Mouse (Mus musculus) MEL (cell line): ENCODE results near the gene Gnb1l. TPM values are rescaled to one million over a fixed set of nuclear protein-coding genes. Genes with fewer than 3 reads are reported as not detected.

Experiments
- DNase-seq: peaks from one replicate; pipeline ENCODE4 v3.0.0; 2011; ENCODE audit warnings: low read depth, low spot score
- H3K27ac ChIP-seq: 2 replicates; pipeline ENCODE4 v1.5.1; 2012; ENCODE audit warnings: low read depth, mild to moderate bottlenecking, control low read depth, low read length, moderate library complexity; ENCODE audit not compliant: control insufficient read depth
- H3K27me3 ChIP-seq, 2 experiments: fragments of 150-350 bp in 1 of 2; sonication (generic) in 1 of 2; 2 replicates each; pipeline ENCODE4 v1.6.1; 2012; ENCODE audit warnings: low read length in 2 of 2, mild to moderate bottlenecking in 2 of 2, improper control_type of control experiment in 1 of 2, moderate library complexity in 1 of 2; ENCODE audit not compliant: insufficient read depth in 2 of 2, control insufficient read depth in 1 of 2
- H3K36me3 ChIP-seq, 2 experiments: 2 replicates each; pipeline ENCODE4 v1.6.1; 2012 to 2014; ENCODE audit warnings: low read length in 2 of 2, improper control_type of control experiment in 1 of 2, inconsistent platforms in 1 of 2, mild to moderate bottlenecking in 1 of 2; ENCODE audit not compliant: insufficient read depth in 2 of 2, control insufficient read depth in 1 of 2
- H3K4me1 ChIP-seq, 2 experiments: fragments of 150-350 bp in 1 of 2; sonication (generic) in 1 of 2; 2 replicates each; pipeline ENCODE4 v1.6.1; 2012; ENCODE audit warnings: low read length in 2 of 2, improper control_type of control experiment in 1 of 2, mild to moderate bottlenecking in 1 of 2; ENCODE audit not compliant: insufficient read depth in 2 of 2, control insufficient read depth in 1 of 2
- H3K4me3 ChIP-seq, 2 experiments: fragments of 150-350 bp in 1 of 2; sonication (generic) in 1 of 2; 2 replicates each; pipeline ENCODE4 v1.5.1; 2012; ENCODE audit warnings: low read depth in 2 of 2, low read length in 2 of 2, mild to moderate bottlenecking in 2 of 2, moderate library complexity in 2 of 2, control low read depth in 1 of 2, improper control_type of control experiment in 1 of 2; ENCODE audit not compliant: control insufficient read depth in 1 of 2, insufficient read depth in 1 of 2
- H3K79me2 ChIP-seq: 2 replicates; pipeline ENCODE4 v1.6.1; 2012; ENCODE audit warnings: mild to moderate bottlenecking, low read length, moderate library complexity; ENCODE audit not compliant: control insufficient read depth, poor library complexity, insufficient read depth
- H3K9ac ChIP-seq: 2 replicates; pipeline ENCODE4 v1.6.1; 2012; ENCODE audit warnings: low read depth, mild to moderate bottlenecking, control low read depth, low read length, moderate library complexity; ENCODE audit not compliant: control insufficient read depth, poor library complexity, severe bottlenecking
- H3K9me3 ChIP-seq: fragments of 150-350 bp; sonication (generic); replicated peaks from 2 replicates; pipeline ENCODE4 v1.6.1; 2012; ENCODE audit warnings: mild to moderate bottlenecking, low read length, improper control_type of control experiment, moderate library complexity; ENCODE audit not compliant: insufficient read depth
- BHLHE40 ChIP-seq: IDR thresholded peaks from 2 replicates; pipeline ENCODE4 v1.6.1; 2012; ENCODE audit warnings: low read depth, mild to moderate bottlenecking, inconsistent platforms, low read length, improper control_type of control experiment, borderline replicate concordance
- CTCF ChIP-seq, 3 experiments: IDR thresholded peaks in 2 of 3; conservative IDR thresholded peaks in 1 of 3; 2 replicates each; pipeline ENCODE4 v1.5.1; 2011 to 2012; ENCODE audit warnings: low read length in 3 of 3, low read depth in 2 of 3, mild to moderate bottlenecking in 2 of 3, improper control_type of control experiment in 1 of 3, inconsistent platforms in 1 of 3, mixed read lengths in 1 of 3, moderate library complexity in 1 of 3; ENCODE audit not compliant: control insufficient read depth in 1 of 3, insufficient read depth in 1 of 3, poor library complexity in 1 of 3, severe bottlenecking in 1 of 3
- ELF1 ChIP-seq: IDR thresholded peaks from 2 replicates; pipeline ENCODE4 v1.6.1; 2014; ENCODE audit warnings: low read depth, mild to moderate bottlenecking, inconsistent platforms, low read length, improper control_type of control experiment, moderate library complexity
- ETS1 ChIP-seq: IDR thresholded peaks from 2 replicates; pipeline ENCODE4 v1.6.1; 2012; ENCODE audit warnings: low read depth, mild to moderate bottlenecking, inconsistent platforms, low read length, improper control_type of control experiment, moderate library complexity
- GATA1 ChIP-seq: IDR thresholded peaks from 2 replicates; pipeline ENCODE4 v1.6.1; 2011; ENCODE audit warnings: low read depth, low read length, improper control_type of control experiment
- MAFK ChIP-seq: IDR thresholded peaks from 2 replicates; pipeline ENCODE4 v1.6.1; 2011; ENCODE audit warnings: low read depth, mild to moderate bottlenecking, low read length, improper control_type of control experiment, borderline replicate concordance
- MAZ ChIP-seq: IDR thresholded peaks from 2 replicates; pipeline ENCODE4 v1.6.1; 2012; ENCODE audit warnings: low read depth, mild to moderate bottlenecking, inconsistent platforms, low read length, improper control_type of control experiment
- MEF2A ChIP-seq: IDR thresholded peaks from 2 replicates; pipeline ENCODE4 v1.6.1; 2014; ENCODE audit warnings: low read depth, mild to moderate bottlenecking, inconsistent platforms, low read length, improper control_type of control experiment; ENCODE audit not compliant: poor library complexity, insufficient replicate concordance, severe bottlenecking; ENCODE audit errors: extremely low read depth
- MYC ChIP-seq: IDR thresholded peaks from 2 replicates; pipeline ENCODE4 v1.6.1; 2011; ENCODE audit warnings: low read depth, mild to moderate bottlenecking, low read length, improper control_type of control experiment, moderate library complexity
- NELFE ChIP-seq: IDR thresholded peaks from 2 replicates; pipeline ENCODE4 v1.6.1; 2011; ENCODE audit warnings: low read depth, low read length, improper control_type of control experiment
- NRF1 ChIP-seq: IDR thresholded peaks from 2 replicates; pipeline ENCODE4 v1.6.1; 2014; ENCODE audit warnings: low read depth, mild to moderate bottlenecking, inconsistent platforms, low read length, improper control_type of control experiment, moderate library complexity; ENCODE audit not compliant: poor library complexity, insufficient read depth, severe bottlenecking
- POLR2A ChIP-seq, 2 experiments: IDR thresholded peaks; 2 replicates each; pipeline ENCODE4 v1.6.1; 2011 to 2012; ENCODE audit warnings: low read length in 2 of 2, mild to moderate bottlenecking in 2 of 2, control low read depth in 1 of 2, improper control_type of control experiment in 1 of 2, low read depth in 1 of 2, moderate library complexity in 1 of 2; ENCODE audit not compliant: control insufficient read depth in 1 of 2, insufficient read depth in 1 of 2, poor library complexity in 1 of 2
- POLR2AphosphoS2 ChIP-seq: IDR thresholded peaks from 2 replicates; pipeline ENCODE4 v1.6.1; 2011; ENCODE audit warnings: low read length, improper control_type of control experiment
- POLR2AphosphoS5 ChIP-seq: IDR thresholded peaks from 2 replicates; pipeline ENCODE4 v1.6.1; 2012; ENCODE audit warnings: low read depth, borderline replicate concordance, mild to moderate bottlenecking, inconsistent platforms, low read length, moderate library complexity, mixed read lengths
- RAD21 ChIP-seq: IDR thresholded peaks from 2 replicates; pipeline ENCODE4 v1.6.1; 2011; ENCODE audit warnings: mild to moderate bottlenecking, low read depth, low read length, improper control_type of control experiment
- RCOR1 ChIP-seq: IDR thresholded peaks from 2 replicates; pipeline ENCODE4 v1.6.1; 2012; ENCODE audit warnings: low read depth, mild to moderate bottlenecking, inconsistent platforms, low read length, improper control_type of control experiment
- SMC3 ChIP-seq: IDR thresholded peaks from 2 replicates; pipeline ENCODE4 v1.6.1; 2011; ENCODE audit warnings: low read depth, low read length, improper control_type of control experiment
- TBP ChIP-seq: IDR thresholded peaks from 2 replicates; pipeline ENCODE4 v1.8.0; 2011; ENCODE audit warnings: low read depth, low read length, improper control_type of control experiment
- TCF12 ChIP-seq: IDR thresholded peaks from 2 replicates; pipeline ENCODE4 v1.6.1; 2014; ENCODE audit warnings: low read depth, mild to moderate bottlenecking, inconsistent platforms, low read length, improper control_type of control experiment, moderate library complexity
- USF1 ChIP-seq: IDR thresholded peaks from 2 replicates; pipeline ENCODE4 v1.6.1; 2014; ENCODE audit warnings: low read depth, mild to moderate bottlenecking, inconsistent platforms, low read length, improper control_type of control experiment, moderate library complexity
- ZC3H11A ChIP-seq: IDR thresholded peaks from 2 replicates; pipeline ENCODE4 v1.6.1; 2012; ENCODE audit warnings: low read depth, mild to moderate bottlenecking, inconsistent platforms, low read length, improper control_type of control experiment
- ZNF384 ChIP-seq: IDR thresholded peaks from 2 replicates; pipeline ENCODE4 v1.6.1; 2012; ENCODE audit warnings: low read depth, mild to moderate bottlenecking, inconsistent platforms, low read length, improper control_type of control experiment
- polyA plus RNA-seq, 2 experiments: library from polyadenylated mRNA; stranded (reverse) in 1 of 2; unstranded in 1 of 2; fragments of >175 nt in 1 of 2; fragments of >200 nt in 1 of 2; gene quantifications; 2 replicates each; pipeline versions ENCODE4 v1.2.1 to v1.2.4; 2012; ENCODE audit warnings: low replicate concordance in 2 of 2, low read depth in 1 of 2; ENCODE audit not compliant: insufficient read length in 2 of 2, insufficient read depth in 1 of 2, missing spikeins in 1 of 2
- total RNA-seq: library from RNA; depleted of rRNA; stranded (reverse); fragments of 300-350 nt; gene quantifications from 2 replicates; pipeline ENCODE4 v1.2.3, GENCODE M21; 2012

The Gnb1l gene
- total and polyA plus RNA-seq, 3 experiments: 37.9 to 47.8 TPM; not detected in 1

DNA sequence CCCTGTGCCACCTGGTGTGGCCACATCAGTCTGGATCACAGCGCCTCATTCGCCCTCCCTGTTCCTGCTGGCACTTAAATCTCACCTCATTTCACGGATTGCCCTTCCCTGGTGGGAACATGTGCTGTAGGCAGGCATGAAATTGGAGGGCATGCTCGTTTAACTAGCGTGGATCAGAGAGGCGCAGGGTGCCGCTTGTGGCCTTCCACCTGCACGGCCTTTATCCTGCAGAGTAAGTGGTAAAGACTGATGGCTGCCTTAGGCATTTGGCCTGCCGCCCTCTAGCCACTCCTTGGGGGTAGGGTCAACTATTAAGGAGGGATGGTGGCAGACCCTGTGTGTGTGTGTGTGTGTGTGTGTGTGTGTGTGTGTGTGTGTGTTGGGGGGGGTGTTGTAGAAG, 36.5 kb upstream of the Gnb1l start:
- DNase-seq: no peak
- no peak overlapping the region for H3K4me3 ChIP-seq
- no peak for TF ChIP-seq GATA1
- TF ChIP-seq MEF2A: no peak
- TF ChIP-seq POLR2AphosphoS2: no peak
- TF ChIP-seq MAFK: no peak
- TF ChIP-seq MYC: no peak
- H3K36me3 ChIP-seq: peaks cover 0 to 26% of the 10 kb centered on the region in 2 experiments; a peak in 3 of 4 replicates
- H3K9ac ChIP-seq: no peak overlapping the region
- no peaks in the 10 kb centered on the region for H3K9me3 ChIP-seq
- H3K27ac ChIP-seq: no peak overlapping the region
- H3K79me2 ChIP-seq: no peaks in the 10 kb centered on the region
- peaks cover 9 to 41% of the 10 kb centered on the region in 2 experiments for H3K4me1 ChIP-seq
- H3K27me3 ChIP-seq: no peaks in the 10 kb centered on the region

DNA sequence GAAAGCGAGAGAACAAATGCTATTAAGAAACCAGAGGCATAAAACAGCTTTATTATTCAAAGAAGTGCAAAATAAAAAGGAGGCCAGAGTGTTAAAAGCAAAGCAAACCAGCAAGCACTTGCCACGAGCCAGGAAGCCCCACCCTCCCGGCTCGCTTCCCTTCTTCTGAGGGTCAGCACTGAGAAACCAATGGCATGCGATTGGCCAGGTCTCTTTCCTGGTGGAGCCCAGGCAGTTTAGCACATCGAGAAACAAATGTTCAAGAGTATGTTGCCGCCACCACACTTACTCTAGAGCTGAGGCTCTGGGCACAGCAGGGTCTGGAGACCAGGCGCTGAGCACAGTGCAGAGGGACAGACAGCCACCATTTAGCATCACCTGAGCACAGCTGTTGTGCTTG, 35.9 kb upstream of the Gnb1l start:
- no peaks in the 10 kb centered on the region for H3K27me3 ChIP-seq
- DNase-seq: no peak
- no peak overlapping the region for H3K9ac ChIP-seq
- no peak overlapping the region for H3K27ac ChIP-seq
- no peaks in the 10 kb centered on the region for H3K79me2 ChIP-seq
- peaks cover 9 to 41% of the 10 kb centered on the region in 2 experiments for H3K4me1 ChIP-seq
- H3K4me3 ChIP-seq: no peak overlapping the region
- no peaks in the 10 kb centered on the region for H3K9me3 ChIP-seq
- TF ChIP-seq NELFE (no peak), ELF1 (no peak), SMC3 (no peak), CTCF (IDR thresholded peaks at IDR 0.05 in 2 of 3, conservative IDR thresholded peaks at IDR 0.05 in 1 of 3; ENCODE audit: control insufficient read depth in 1 of 3, insufficient read depth in 1 of 3, low read depth in 2 of 3, low read length in 3 of 3, poor library complexity in 1 of 3, severe bottlenecking in 1 of 3) (no peak), BHLHE40 (no peak), TCF12 (no peak), POLR2A (IDR thresholded peaks at IDR 0.05; ENCODE audit: control insufficient read depth in 1 of 2, insufficient read depth in 1 of 2, low read depth in 1 of 2, low read length in 2 of 2, poor library complexity in 1 of 2) (no peak), ETS1 (no peak), MAZ (no peak), TBP (no peak), ZC3H11A (no peak), POLR2AphosphoS5 (no peak), USF1 (no peak), ZNF384 (no peak), RAD21 (no peak), NRF1 (no peak), GATA1 (no peak), RCOR1 (no peak)
- peaks cover 0 to 26% of the 10 kb centered on the region in 2 experiments; a peak in 3 of 4 replicates for H3K36me3 ChIP-seq
